Mouse (Mus musculus) ES-E14 (cell line): ENCODE results near the gene Gm10842. TPM values are rescaled to one million over a fixed set of nuclear protein-coding genes. Genes with fewer than 3 reads are reported as not detected.

ENCODE experiments used
- DNase-seq: peaks from one replicate; pipeline ENCODE4 v3.0.0-alpha.2; 2013; ENCODE audit warnings: low read depth, low spot score
- H3K27ac ChIP-seq: 2 replicates; pipeline ENCODE4 v1.5.1; 2012; ENCODE audit warnings: low read depth, mild to moderate bottlenecking, low read length, moderate library complexity, mixed read lengths; ENCODE audit not compliant: poor library complexity, insufficient read depth, severe bottlenecking
- H3K36me3 ChIP-seq: 2 replicates; pipeline ENCODE4 v1.6.1; 2012; ENCODE audit warnings: mild to moderate bottlenecking, low read length, moderate library complexity, mixed read lengths; ENCODE audit not compliant: control insufficient read depth, poor library complexity, insufficient read depth, severe bottlenecking
- H3K4me1 ChIP-seq, 2 experiments: fragments of 150-350 bp in 1 of 2; sonication (generic) in 1 of 2; 2 replicates each; pipeline ENCODE4 v1.6.1; 2012; ENCODE audit warnings: low read length in 2 of 2, mild to moderate bottlenecking in 1 of 2, mixed read lengths in 1 of 2; ENCODE audit not compliant: control insufficient read depth in 2 of 2, insufficient read depth in 2 of 2, poor library complexity in 1 of 2
- H3K4me3 ChIP-seq, 2 experiments: fragments of 150-350 bp in 1 of 2; sonication (generic) in 1 of 2; 2 replicates each; pipeline ENCODE4 v1.5.1; 2012; ENCODE audit warnings: low read length in 2 of 2, low read depth in 1 of 2, mild to moderate bottlenecking in 1 of 2, mixed read lengths in 1 of 2; ENCODE audit not compliant: insufficient read depth in 1 of 2, poor library complexity in 1 of 2, severe bottlenecking in 1 of 2
- H3K9ac ChIP-seq: 2 replicates; pipeline ENCODE4 v1.6.1; 2012; ENCODE audit warnings: low read depth, mild to moderate bottlenecking, low read length, mixed read lengths; ENCODE audit not compliant: poor library complexity, insufficient read depth, severe bottlenecking
- H3K9me3 ChIP-seq: fragments of 150-350 bp; sonication (generic); 2 replicates; pipeline ENCODE4 v1.6.1; 2012; ENCODE audit warnings: low read depth, mild to moderate bottlenecking, low read length; ENCODE audit not compliant: control insufficient read depth, insufficient read depth
- CHD2 ChIP-seq: IDR thresholded peaks from 2 replicates; pipeline ENCODE4 v1.6.1; 2014; ENCODE audit warnings: mild to moderate bottlenecking, low read depth, low read length, inconsistent platforms
- HCFC1 ChIP-seq: IDR thresholded peaks from 2 replicates; pipeline ENCODE4 v1.6.1; 2012; ENCODE audit warnings: low read length, inconsistent platforms, borderline replicate concordance; ENCODE audit not compliant: insufficient read depth
- MAFK ChIP-seq: IDR thresholded peaks from 2 replicates; pipeline ENCODE4 v1.6.1; 2014; ENCODE audit warnings: mild to moderate bottlenecking, low read depth, low read length, inconsistent platforms; ENCODE audit not compliant: insufficient read depth
- ZC3H11A ChIP-seq: IDR thresholded peaks from 2 replicates; pipeline ENCODE4 v1.6.1; 2012; ENCODE audit warnings: low read depth, mild to moderate bottlenecking, inconsistent platforms, low read length, borderline replicate concordance
- ZNF384 ChIP-seq: IDR thresholded peaks from 2 replicates; pipeline ENCODE4 v1.6.1; 2012; ENCODE audit warnings: low read depth, low read length, inconsistent platforms
- in situ Hi-C, 2 experiments: fragments of 600-800 bp; cut with MboI; formaldehyde crosslinking; loops; one replicate each; pipeline ENCODE4 v1.15.1; 2025; ENCODE audit warnings: low sequenced_read_pairs in 2 of 2, inconsistent platforms in 1 of 2; ENCODE audit not compliant: unreplicated experiment in 2 of 2
- total RNA-seq: library from RNA; depleted of rRNA; stranded (reverse); fragments of 300-350 nt; gene quantifications from 2 replicates; pipeline ENCODE4 v1.2.3, GENCODE M21; 2012

Gm10842 gene
- total RNA-seq, 1 experiment, result not detected

DNA sequence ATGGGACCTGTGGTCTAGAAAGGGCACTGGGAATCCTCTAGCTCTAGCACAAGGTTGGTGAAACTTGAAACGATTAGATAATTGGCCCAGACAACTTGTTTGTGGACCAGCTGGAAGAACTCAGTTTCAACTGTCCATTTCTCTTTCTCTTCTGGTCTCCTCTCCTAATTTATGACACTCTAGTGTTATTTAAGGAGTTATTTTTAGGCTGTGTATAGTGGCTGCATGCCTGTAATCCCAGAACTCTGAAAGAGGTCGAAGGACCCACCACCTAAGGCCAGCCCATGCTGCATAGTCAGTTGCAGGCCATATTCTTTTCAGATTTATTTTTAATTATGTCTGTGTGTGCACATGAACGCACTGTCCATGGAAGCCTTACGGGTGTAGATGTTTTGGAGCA lies 32.8 kb downstream of the Gm10842 start:
- Histone ChIP-seq H3K36me3 (peaks cover 2% of the 10 kb centered on the region; the same call in 1 of the 2 replicates), H3K9me3 (no peaks in the 10 kb centered on the region), H3K4me1 (peaks cover 0 to 2% of the 10 kb centered on the region in 2 experiments; a peak in 1 of 4 replicates), H3K9ac (no peak overlapping the region), H3K27ac (no peak overlapping the region), H3K4me3 (no peak overlapping the region)
- TF ChIP-seq CHD2 (no peak), HCFC1 (no peak), ZNF384 (no peak), MAFK (no peak), ZC3H11A (no peak)
- no peak for DNase-seq
- in situ Hi-C loops, result no loop called here

DNA sequence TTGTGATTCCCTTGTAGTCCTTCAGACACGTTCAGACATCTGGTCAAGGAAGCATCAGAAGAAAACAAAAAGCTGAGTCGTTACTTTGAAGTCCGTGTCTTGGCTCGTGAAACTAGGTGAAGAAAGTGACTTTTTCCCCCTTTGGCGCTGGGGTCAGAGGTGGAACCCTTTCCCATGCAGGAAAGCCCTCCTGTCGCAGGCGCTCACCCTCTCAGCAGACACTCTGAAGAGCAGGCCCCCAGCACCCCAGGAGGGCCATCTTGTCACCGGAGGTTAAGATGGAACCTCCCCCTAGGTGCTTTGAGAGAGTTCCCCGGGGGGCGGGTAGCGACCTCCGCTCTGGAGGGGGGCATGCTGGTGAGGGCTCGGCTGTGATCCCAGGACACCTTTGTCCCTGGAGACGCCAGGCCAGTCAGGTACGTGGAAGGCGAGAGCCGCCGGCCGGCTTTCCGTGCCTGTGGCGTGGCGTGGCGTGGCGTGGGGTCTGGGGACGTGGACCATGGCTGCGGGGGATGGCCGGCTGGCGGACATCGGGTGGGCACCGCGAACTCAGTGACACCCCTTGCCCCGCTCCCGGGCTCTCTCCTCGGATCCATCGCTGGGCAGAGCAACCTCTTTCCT lies 33.9 kb downstream of the Gm10842 start:
- Histone ChIP-seq H3K9me3 (no peaks in the 10 kb centered on the region), H3K36me3 (peaks cover 4% of the 10 kb centered on the region; the same call in 1 of the 2 replicates), H3K9ac (peak overlapping the region; percentile 87), H3K4me1 (peaks cover 0 to 2% of the 10 kb centered on the region in 2 experiments; a peak in 2 of 4 replicates), H3K4me3 (peak overlapping the region; percentile 97 to 98), H3K27ac (peak overlapping the region; percentile 84)
- DNase-seq, result no peak
- in situ Hi-C loops, result no loop called here
- TF ChIP-seq ZNF384 (no peak), MAFK (0 out of 2 replicates have a peak, but pooled peaks have one; percentile 3), HCFC1 (no peak), CHD2 (no peak), ZC3H11A (no peak)

DNA sequence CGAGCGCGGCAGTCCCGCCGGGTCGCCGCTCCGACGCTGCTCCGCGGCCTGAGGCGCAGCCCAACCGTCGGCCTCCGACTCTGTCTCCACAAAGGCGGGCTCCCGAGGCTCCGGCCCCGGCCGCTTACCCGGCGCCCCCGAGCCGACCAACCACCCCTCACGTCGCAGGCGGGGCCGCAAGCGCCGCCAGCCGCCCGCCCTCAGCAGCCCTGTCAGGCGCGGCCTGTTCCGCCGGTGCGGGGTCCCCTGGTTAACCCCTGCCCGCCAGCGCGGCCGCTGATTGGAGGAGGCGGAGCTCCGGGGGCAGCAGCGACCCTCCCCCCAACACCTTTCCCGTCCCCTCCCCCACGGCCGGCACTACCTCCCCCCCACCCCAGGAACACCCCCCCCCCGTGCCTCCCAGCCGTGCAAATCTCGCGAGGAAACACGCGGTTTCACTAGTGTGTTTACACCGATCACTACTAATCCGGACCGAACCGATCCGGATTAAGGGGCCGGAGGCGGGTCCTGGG lies 34.5 kb downstream of the Gm10842 start:
- in situ Hi-C loops, result no loop called here
- TF ChIP-seq CHD2, result peak; percentile 76; the same call in 1 of the 2 replicates
- no peak for TF ChIP-seq ZC3H11A

DNA sequence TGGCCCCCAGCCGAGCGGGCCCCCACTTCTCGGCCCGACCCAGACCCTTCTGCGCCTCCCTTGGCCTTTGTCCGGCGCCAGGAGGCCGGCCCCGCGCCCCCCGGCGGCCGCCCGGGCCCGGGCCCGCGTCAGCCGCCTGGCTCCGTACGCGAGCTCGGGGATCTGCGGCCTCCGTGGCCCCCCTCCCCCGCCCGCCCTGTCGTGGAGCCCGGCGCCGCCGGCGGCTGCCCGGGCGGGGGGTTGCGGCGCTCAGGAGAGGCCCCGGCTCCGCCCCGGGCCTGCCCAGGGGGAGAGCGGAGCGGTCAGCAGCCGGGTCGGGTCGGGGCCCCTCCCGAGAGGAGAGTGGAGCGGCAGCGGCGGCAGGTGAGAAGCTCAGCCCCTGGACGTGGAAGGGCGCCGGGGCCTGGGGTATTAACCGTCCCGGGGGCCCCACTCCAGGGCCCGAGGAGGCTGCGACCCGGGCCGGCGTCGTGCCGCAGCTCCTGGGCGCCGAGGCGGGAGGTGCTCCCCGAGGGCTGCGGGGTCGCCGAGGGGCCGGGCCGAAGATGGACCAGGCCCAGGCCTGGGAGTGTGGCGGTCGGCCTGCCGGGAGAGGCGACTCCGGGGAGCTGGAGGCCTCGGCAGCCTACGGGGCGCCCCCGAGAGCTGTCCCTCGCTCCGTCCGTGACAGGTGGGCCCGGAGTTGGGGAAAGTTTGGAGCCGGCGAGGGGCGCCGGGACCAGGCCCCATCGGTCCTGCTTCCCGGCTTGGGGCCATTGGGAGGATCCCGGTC lies 35.2 kb downstream of the Gm10842 start:
- DNase-seq, result no peak
- no peaks in the 10 kb centered on the region for H3K9me3 ChIP-seq
- H3K4me1 ChIP-seq, result peaks cover 0 to 2% of the 10 kb centered on the region in 2 experiments; a peak in 2 of 4 replicates
- in situ Hi-C loops, result no loop called here
- peak overlapping the region; percentile 87 for H3K27ac ChIP-seq
- H3K4me3 ChIP-seq, result peak overlapping the region; percentile 76 to 98
- H3K9ac ChIP-seq, result peak overlapping the region; percentile 98
- H3K36me3 ChIP-seq, result peaks cover 2% of the 10 kb centered on the region
- TF ChIP-seq MAFK (no peak), ZC3H11A (no peak), HCFC1 (no peak), CHD2 (no peak), ZNF384 (no peak)

More for the DNA sequence above, 34.5 kb downstream of the Gm10842 start:
- Histone ChIP-seq H3K9me3 (no peaks in the 10 kb centered on the region), H3K4me3 (peak overlapping the region; percentile 97 to 98), H3K9ac (peak overlapping the region; percentile 98), H3K36me3 (peaks cover 2% of the 10 kb centered on the region), H3K27ac (peak overlapping the region; percentile 87), H3K4me1 (peaks cover 0 to 2% of the 10 kb centered on the region in 2 experiments; a peak in 2 of 4 replicates)
- peak; percentile 92 for DNase-seq
